Mouse (Mus musculus) kidney, adult 2 months (tissue): ENCODE data around the gene Kbtbd4.

Experiments
- CTCF ChIP-seq: fragments of 200-500 bp; conservative IDR thresholded peaks from 2 replicates; pipeline ENCODE4 v1.5.1; 2011; ENCODE audit warnings: low read depth, mild to moderate bottlenecking, control low read depth, low read length, moderate library complexity, mixed read lengths; ENCODE audit not compliant: insufficient read depth, insufficient read length
- POLR2A ChIP-seq: fragments of 200-500 bp; IDR thresholded peaks from one replicate; pipeline ENCODE4 v1.6.1; 2011; ENCODE audit warnings: low read depth, low read length, control low read depth

GRCm38 (mm10) chr2:90938362-90938761 lies 33.8 kb downstream of the Kbtbd4 start:
- no peak for TF ChIP-seq POLR2A
- no peak for TF ChIP-seq CTCF
